In genomic region chr9:97769331-97769730, GRCm38 (mm10) we compare ENCODE assay signal across 24 mouse cellular contexts.
DNase-seq lines count a peak whose midpoint lies in the region; ATAC-seq and TF ChIP-seq lines count a peak whose summit lies in the region.
"Had no signal": no experiment of that assay in that cellular context is flagged by ENCODE, and none has a peak within 500 bp of the region (broad histone marks: within the 10 kb centered on the region; RNA-seq: fewer than 3 reads in every experiment).

No protein-coding gene starts in this region.

- no peak overlapping the region for H3K9ac ChIP-seq in kidney, postnatal 0 days (ENCODE audit: low read depth, low read length)
- H3K9ac ChIP-seq in midbrain, embryonic 11.5 days (ENCODE audit: low read length) = no peak overlapping the region
- no peak overlapping the region for H3K9ac ChIP-seq in midbrain, embryonic 15.5 days
- H3K9ac ChIP-seq: embryonic facial prominence, embryonic 12.5 days; forebrain, embryonic 13.5 days; forebrain, embryonic 15.5 days had no signal

- no peaks in the 10 kb centered on the region for H3K27me3 ChIP-seq in kidney, postnatal 0 days (ENCODE audit: insufficient read depth, low read length)
- H3K27me3 ChIP-seq in kidney, adult 2 months (replicated peaks; ENCODE audit: control insufficient read depth, insufficient read depth, low read length) = no peaks in the 10 kb centered on the region
- no peaks in the 10 kb centered on the region for H3K27me3 ChIP-seq in midbrain, embryonic 11.5 days (ENCODE audit: control insufficient read depth, insufficient read depth, low read length)
- H3K27me3 ChIP-seq in midbrain, embryonic 15.5 days (replicated peaks) = no peaks in the 10 kb centered on the region
- H3K27me3 ChIP-seq: CH12.LX; forebrain, embryonic 13.5 days; forebrain, embryonic 15.5 days; Patski had no signal

- H3K36me3 ChIP-seq in kidney, postnatal 0 days (ENCODE audit: insufficient read depth, low read length) = no peaks in the 10 kb centered on the region
- no peaks in the 10 kb centered on the region for H3K36me3 ChIP-seq in kidney, adult 2 months (ENCODE audit: control insufficient read depth, insufficient read depth, low read length)
- no peaks in the 10 kb centered on the region for H3K36me3 ChIP-seq in midbrain, embryonic 11.5 days (ENCODE audit: control insufficient read depth, insufficient read depth, low read length)
- H3K36me3 ChIP-seq in midbrain, embryonic 15.5 days (replicated peaks) = no peaks in the 10 kb centered on the region
- H3K36me3 ChIP-seq: embryonic facial prominence, embryonic 10.5 days; embryonic facial prominence, embryonic 12.5 days; forebrain, embryonic 15.5 days; G1E had no signal

- H3K4me3 ChIP-seq in kidney, postnatal 0 days (replicated peaks; ENCODE audit: low read depth, low read length) = no peak overlapping the region
- H3K4me3 ChIP-seq in kidney, adult 2 months (ENCODE audit: insufficient read depth, low read depth, low read length) = no peak overlapping the region
- no peak overlapping the region for H3K4me3 ChIP-seq in midbrain, embryonic 11.5 days (ENCODE audit: low read depth, low read length)
- H3K4me3 ChIP-seq in midbrain, embryonic 15.5 days = no peak overlapping the region
- H3K4me3 ChIP-seq: embryonic facial prominence, embryonic 10.5 days; embryonic facial prominence, embryonic 12.5 days; forebrain, embryonic 13.5 days; forebrain, embryonic 15.5 days had no signal

- TF ChIP-seq CTCF in kidney, postnatal 0 days (IDR thresholded peaks at IDR 0.05; ENCODE audit: low read depth) = peak; percentile 17; the same call in 1 of the 2 replicates
- no peak for TF ChIP-seq CTCF in kidney, adult 2 months (conservative IDR thresholded peaks at IDR 0.05; ENCODE audit: insufficient read depth, insufficient read length, low read depth, low read length)

- DNase-seq in frontal cortex, postnatal 36 days (ENCODE audit: low spot score in 2 of 2) = no peak
- no peak for DNase-seq in kidney, postnatal 0 days (ENCODE audit: low spot score)
- DNase-seq in kidney, adult 2 months = no peak
- peak; percentile 80 for DNase-seq in midbrain, embryonic 11.5 days (ENCODE audit: low spot score, missing footprints)
- DNase-seq: adrenal gland, adult 8-10 months; adrenal gland, postnatal 14 days; adrenal gland, postnatal 36 days; B cell, adult 2 months; cerebellum, adult 11-12 months; cerebellum, adult 2 months; cerebellum, adult 9-10 months; cerebellum, postnatal 10 days; cerebellum, postnatal 25 days had no signal

- ATAC-seq in frontal cortex, adult (ENCODE audit: low TSS enrichment) = 0 out of 2 replicates have a peak, but pooled peaks have one; percentile 15
- no peak for ATAC-seq in kidney, postnatal 0 days (replicated peaks; ENCODE audit: low FRiP score, low read depth)
- ATAC-seq in midbrain, embryonic 11.5 days (ENCODE audit: low FRiP score) = no peak
- ATAC-seq in midbrain, embryonic 15.5 days (replicated peaks) = no peak
- ATAC-seq: activated CD4-positive, CD25-positive, alpha-beta regulatory T cell, adult 4 months; CD4-positive, CD25-positive, alpha-beta regulatory T cell, adult 4 months; forebrain, embryonic 13.5 days; forebrain, embryonic 15.5 days; Patski had no signal

- H3K27ac ChIP-seq in kidney, postnatal 0 days = no peak overlapping the region
- H3K27ac ChIP-seq in kidney, adult 2 months (ENCODE audit: insufficient read depth, low read depth, low read length) = no peak overlapping the region
- no peak overlapping the region for H3K27ac ChIP-seq in midbrain, embryonic 11.5 days (ENCODE audit: low read depth, low read length)
- no peak overlapping the region for H3K27ac ChIP-seq in midbrain, embryonic 15.5 days
- H3K27ac ChIP-seq: embryonic facial prominence, embryonic 10.5 days; embryonic facial prominence, embryonic 12.5 days; forebrain, embryonic 13.5 days; forebrain, embryonic 15.5 days had no signal

- no peaks in the 10 kb centered on the region for H3K9me3 ChIP-seq in kidney, postnatal 0 days (replicated peaks; ENCODE audit: low read length)
- H3K9me3 ChIP-seq in midbrain, embryonic 11.5 days (ENCODE audit: control insufficient read depth, low read length) = no peaks in the 10 kb centered on the region
- H3K9me3 ChIP-seq in midbrain, embryonic 15.5 days = no peaks in the 10 kb centered on the region
- H3K9me3 ChIP-seq: embryonic facial prominence, embryonic 10.5 days; embryonic facial prominence, embryonic 12.5 days; forebrain, embryonic 13.5 days; forebrain, embryonic 15.5 days had no signal

- WGBS in kidney, postnatal 0 days = 52% methylated on average over 5 of the region's 5 CpGs
- WGBS in kidney, adult 2 months = 60% methylated on average over 5 of the region's 5 CpGs
- WGBS in midbrain, embryonic 11.5 days = 69% methylated on average over 5 of the region's 5 CpGs
- WGBS in midbrain, embryonic 15.5 days = 65% methylated on average over 5 of the region's 5 CpGs

- no peaks in the 10 kb centered on the region for H3K4me1 ChIP-seq in kidney, postnatal 0 days (replicated peaks; ENCODE audit: insufficient read depth, low read length)
- H3K4me1 ChIP-seq in kidney, adult 2 months (ENCODE audit: control insufficient read depth, insufficient read depth, low read length) = no peaks in the 10 kb centered on the region
- H3K4me1 ChIP-seq in midbrain, embryonic 11.5 days (ENCODE audit: control insufficient read depth, insufficient read depth, low read length) = no peaks in the 10 kb centered on the region
- no peaks in the 10 kb centered on the region for H3K4me1 ChIP-seq in midbrain, embryonic 15.5 days
- H3K4me1 ChIP-seq: embryonic facial prominence, embryonic 10.5 days; embryonic facial prominence, embryonic 12.5 days had no signal

- H3K4me2 ChIP-seq in kidney, postnatal 0 days (ENCODE audit: low read length) = no peak overlapping the region
- H3K4me2 ChIP-seq in midbrain, embryonic 11.5 days = no peak overlapping the region
- no peak overlapping the region for H3K4me2 ChIP-seq in midbrain, embryonic 15.5 days
- H3K4me2 ChIP-seq: embryonic facial prominence, embryonic 12.5 days; forebrain, embryonic 13.5 days; forebrain, embryonic 15.5 days had no signal

- TF ChIP-seq POLR2A in kidney, adult 2 months (IDR thresholded peaks at IDR 0.05; ENCODE audit: low read depth, low read length) = no peak
